Mouse (Mus musculus): ENCODE results near the gene Sgpl1. TPM values are rescaled to one million over a fixed set of nuclear protein-coding genes. Genes with fewer than 3 reads are reported as not detected.

Sgpl1 gene
- 14.3 and 19.4 TPM in 2 replicates for polyA plus RNA-seq (2015; fragmentation: Nextera tagmentation; extraction: Ambion mirVana)

GRCm38 (mm10) chr10:61147157-61148040 is at the start of gene Sgpl1:
TSS of gene Sgpl1 (minus strand) at chr10:61147703.

GRCm38 (mm10) chr10:61171654-61172053 is 24.2 kb upstream of the Sgpl1 start, which contains the start of gene Tbata:
TSS of gene Tbata (plus strand) at chr10:61171954.

GRCm38 (mm10) chr10:61089170-61090142 is 58.0 kb downstream of the Sgpl1 start, which contains the start of gene Pcbd1:
TSS of gene Pcbd1 (plus strand) at chr10:61089331.

Small RNAs within 50 kb of the gene (microRNA-seq; reads per million reads assigned to microRNA genes)
- 0 reads per million in 2 experiments for gene Gm44308

Other genes with a start within 250 kb of the Sgpl1 start
- 22.4 and 25.6 TPM in 2 replicates for gene Pcbd1, start 58.4 kb downstream of the Sgpl1 start, polyA plus RNA-seq (2015; fragmentation: Nextera tagmentation; extraction: Ambion mirVana)
- 0.18 and 0.24 TPM in 2 replicates for gene Tbata, start 24.3 kb upstream of the Sgpl1 start, polyA plus RNA-seq (2015; fragmentation: Nextera tagmentation; extraction: Ambion mirVana)
- 3.9 and 4.3 TPM in 2 replicates for gene Adamts14, start 125.7 kb upstream of the Sgpl1 start, polyA plus RNA-seq (2015; fragmentation: Nextera tagmentation; extraction: Ambion mirVana)
- gene Prf1, start 150.1 kb upstream of the Sgpl1 start, polyA plus RNA-seq (2015; fragmentation: Nextera tagmentation; extraction: Ambion mirVana), result not detected in 2 replicates
- gene Pald1, start 235.8 kb upstream of the Sgpl1 start, polyA plus RNA-seq (2015; fragmentation: Nextera tagmentation; extraction: Ambion mirVana), result 9.8 and 10.3 TPM in 2 replicates